Mouse (Mus musculus) layer of hippocampus, adult 18-20 months (tissue): ENCODE measurements around the gene E2f6. TPM values are rescaled to one million over a fixed set of nuclear protein-coding genes. Genes with fewer than 3 reads are reported as not detected.

Experiments used
- DNase-seq, 2 experiments: peaks; one replicate each; pipeline ENCODE4 v3.0.0; 2022; ENCODE audit warnings: low spot score in 2 of 2
- total RNA-seq, 2 experiments: library from RNA; stranded (reverse); gene quantifications; 2 replicates each; pipeline ENCODE4 v1.2.3; 2021

E2f6 gene
- total RNA-seq, 2 experiments from 2014 or later: 35.2 to 37.1 TPM

DNA sequence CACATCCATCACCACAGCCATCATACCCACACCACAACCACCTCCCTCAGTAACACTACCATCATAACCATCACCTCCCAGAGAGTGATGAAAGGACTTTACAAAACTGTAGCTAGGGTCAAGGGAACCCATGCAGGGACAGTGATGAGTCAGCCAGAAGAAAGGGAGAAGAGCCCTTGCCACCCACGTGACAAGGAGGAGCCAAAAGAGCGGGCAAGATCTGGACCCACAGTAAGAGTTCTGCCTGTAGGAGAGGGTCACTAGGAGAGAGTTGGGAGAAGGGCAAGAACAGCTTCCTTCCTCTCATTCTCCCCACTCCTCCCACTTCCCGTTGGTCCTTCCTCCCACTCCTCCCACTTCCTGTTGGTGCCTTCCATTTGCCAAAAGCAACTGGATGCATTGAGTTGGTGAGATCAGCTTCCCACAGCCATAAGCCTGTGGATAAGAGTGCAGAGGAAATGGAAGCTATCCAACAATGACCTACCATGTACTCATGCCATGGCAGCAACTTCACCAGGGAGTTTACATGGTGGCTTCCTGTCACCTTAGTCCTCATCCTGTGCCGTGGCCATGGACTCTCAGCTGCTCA, 36.5 kb downstream of the E2f6 start:
- DNase-seq: no peak

DNA sequence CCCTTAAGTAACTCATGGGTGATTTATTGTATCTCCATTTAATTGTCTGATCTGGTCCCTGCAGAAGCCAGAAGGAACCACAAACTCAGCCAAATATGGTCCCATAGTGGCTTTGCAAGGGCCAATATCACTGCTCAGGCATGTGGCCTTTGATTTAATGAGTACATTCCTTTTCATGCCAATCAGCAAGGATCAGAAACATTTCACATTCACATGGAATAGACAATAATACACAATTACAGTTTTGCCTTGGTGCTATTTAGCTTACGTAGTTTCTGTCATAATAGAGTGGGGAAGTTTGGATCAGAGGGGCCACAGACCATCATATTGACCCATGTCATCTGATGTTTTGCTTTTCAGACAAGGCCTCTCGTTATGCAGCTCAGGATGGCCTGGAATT, 37.7 kb downstream of the E2f6 start:
- DNase-seq: no peak

DNA sequence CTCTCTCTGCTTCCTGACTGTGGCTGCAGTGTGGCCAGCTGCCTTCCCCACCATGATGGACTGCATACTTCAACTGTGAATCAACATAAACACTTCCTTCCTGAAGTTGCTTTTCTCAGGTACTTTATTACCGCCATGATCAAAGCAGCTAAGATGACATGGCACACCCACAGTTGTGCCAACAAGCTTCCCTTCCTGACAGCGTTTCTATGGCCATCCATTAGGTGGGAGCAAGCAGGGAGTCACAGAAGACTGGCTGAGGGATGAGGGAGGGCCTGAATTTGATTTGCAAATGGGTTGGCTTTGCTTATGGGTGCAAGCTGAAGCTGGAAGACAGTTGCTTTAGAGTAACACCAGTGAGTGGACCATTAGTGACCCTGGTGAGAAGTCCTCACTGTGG, 39.1 kb downstream of the E2f6 start:
- DNase-seq: no peak

GRCm38 (mm10) chr12:16850431-16851375, 39.9 kb downstream of the E2f6 start:
- DNase-seq: peak; percentile 75 to 86

GRCm38 (mm10) chr12:16853431-16854165, 42.8 kb downstream of the E2f6 start:
- DNase-seq: peak in 1 of 2 experiments; percentile 38

DNA sequence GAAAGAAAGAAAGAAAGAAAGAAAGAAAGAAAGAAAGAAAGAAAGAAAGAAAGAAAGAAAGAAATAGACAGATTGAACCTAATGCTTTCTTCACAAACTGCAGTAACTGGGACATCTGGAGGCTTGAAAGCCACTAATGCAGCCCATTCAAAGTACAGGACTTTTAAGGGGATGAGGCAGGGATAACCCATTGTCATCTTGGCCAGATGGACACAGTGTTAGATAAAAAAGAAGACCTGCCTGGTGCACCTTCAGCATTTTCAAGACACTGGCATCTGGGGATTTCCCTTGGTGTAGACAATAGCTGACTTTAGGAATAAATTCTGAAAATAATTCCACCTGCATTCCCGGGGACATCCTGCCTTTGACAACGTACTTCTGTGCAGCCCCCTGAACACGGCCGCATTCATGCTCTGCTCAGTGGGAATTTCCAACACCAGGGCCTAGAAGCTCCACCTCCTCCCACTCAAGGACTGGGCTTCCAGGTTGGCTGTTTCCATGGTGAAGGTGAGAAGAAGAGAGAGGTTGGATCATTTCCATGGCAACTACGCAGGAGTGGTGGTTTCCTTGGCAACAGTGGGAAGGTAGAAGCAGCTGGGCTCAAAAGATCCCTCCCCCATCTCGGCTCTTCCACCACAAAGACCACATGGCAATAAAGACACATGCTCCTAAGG, 45.0 kb downstream of the E2f6 start:
- peak; percentile 80 to 88 for DNase-seq

DNA sequence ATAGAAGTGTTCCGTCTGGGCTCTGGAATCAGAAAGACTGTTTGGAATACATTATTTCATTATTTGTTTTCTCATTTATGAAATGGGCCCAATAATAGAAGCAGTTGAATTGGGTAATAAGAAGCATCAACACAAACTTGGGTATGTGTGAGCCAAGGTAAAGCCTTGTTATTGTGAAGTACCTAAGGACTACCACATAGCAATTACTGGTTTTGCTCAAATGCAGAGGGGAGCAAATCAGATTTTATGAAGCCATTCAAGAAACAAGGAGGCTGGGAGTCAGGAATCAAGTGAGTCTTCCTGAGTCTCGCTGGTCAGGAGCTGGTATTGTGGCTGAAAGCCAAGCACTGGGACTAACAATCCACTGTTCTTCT, 45.5 kb downstream of the E2f6 start:
- DNase-seq: no peak

DNA sequence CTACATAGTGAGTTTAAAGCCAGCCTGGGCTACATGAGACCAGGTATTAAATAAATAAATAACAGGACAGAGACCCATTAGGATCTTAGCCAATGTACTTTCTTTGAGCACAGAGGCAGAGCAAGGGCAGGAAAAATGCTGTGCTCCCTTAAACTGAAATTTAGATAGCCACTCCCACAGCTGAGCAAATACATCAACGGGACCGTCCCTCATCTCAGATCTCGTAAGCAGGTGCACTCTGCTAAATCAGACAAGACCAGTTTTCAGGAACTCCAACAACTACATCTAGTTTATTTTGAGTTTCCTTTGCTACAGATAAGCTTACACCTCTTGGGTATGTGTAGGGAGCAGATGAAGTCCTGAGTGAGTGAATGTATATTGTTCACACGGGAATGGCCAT, 47.3 kb downstream of the E2f6 start:
- no peak for DNase-seq

DNA sequence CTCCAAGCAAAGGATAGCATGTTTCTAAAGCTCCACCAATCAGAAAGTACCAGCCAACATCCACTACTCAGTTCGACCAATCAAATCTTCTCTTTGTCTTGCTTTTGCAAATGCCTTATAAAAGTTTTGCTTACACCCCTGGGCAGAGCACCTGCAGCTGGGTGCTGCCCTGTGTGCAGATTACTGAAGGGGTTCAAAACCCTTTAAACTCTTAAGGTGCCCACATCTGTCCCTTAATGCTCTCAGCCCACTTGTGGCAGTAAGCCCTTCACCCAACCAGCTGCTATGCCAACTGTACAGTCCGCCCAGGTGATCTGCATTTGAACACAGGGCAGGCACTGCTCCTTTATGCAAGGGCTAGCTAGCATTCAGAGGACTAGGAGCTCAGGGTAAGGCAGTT, 49.0 kb downstream of the E2f6 start:
- DNase-seq: no peak

DNA sequence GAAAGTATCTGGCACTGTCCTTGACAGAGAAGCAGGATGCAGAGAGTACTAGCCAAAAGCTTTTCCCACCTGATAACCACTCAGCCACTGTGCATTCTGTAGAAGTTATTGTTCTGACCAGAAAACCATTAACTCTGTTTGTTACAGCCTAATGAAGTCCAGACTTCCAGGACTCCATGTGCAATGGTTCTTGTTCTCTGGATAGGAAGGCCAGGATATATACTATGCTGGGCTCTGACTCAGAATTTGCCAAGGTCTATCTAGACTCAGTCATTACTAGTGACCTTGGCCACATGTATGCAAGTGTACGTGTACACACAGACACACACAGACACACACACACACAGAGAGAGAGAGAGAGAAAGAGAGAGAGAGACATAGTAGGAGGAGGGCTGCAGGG, 49.8 kb downstream of the E2f6 start:
- no peak for DNase-seq

DNA sequence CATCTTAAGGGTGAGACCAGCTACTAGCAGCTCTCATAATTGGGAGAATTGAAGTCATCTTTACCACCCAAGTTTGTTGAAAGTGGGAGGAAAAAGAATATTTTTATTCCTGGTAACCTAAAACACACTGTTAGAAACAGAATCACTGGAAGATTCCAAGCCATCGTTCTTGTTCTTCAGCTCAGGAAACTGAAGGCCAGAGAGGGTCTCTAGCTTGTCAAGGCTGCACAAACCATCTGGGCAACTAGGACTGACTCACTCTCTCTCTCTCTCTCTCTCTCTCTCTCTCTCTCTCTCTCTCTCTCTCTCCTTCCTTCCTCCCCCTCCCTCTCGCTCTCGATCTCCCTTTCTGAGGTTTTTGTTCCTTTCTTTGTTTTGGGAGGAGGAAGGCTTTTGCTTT, 50.2 kb downstream of the E2f6 start:
- no peak for DNase-seq

DNA sequence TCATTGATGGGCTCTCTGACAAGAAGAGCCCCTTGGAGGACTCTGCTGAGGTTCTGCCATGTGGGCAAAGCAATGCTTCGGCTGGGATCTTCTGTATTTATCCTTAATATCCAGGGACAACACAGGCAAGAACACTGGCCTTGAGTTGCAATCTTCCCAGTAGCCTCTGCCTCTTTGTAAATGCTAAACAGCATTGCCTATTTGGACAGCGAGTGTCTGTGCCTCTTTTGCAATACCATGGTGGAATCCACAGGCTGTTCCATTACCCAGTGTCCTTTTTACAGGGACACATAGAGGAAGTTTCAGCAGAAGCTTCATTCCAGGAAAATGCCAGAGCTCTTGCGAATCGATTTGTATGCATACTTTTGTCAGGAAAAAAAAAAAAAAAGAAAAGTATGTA, 53.7 kb downstream of the E2f6 start:
- DNase-seq: no peak

DNA sequence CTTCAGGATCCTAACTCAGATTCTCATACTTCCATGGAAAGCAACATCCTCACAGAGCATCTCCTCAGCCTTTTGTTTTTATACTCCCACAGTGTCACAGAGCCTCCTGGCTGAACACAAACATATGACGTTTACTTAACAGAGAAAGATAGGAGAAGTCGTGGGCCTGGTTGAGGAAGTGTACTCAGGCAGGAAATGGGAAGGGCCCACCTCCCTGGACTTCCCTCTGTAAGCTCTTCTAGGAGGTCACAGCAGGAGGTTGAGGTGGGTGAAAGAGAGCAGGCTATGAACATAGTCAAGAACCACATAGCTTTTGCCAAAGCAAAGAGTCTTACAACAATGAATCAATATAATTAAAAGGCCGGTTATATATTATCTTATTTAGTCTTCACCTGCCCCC, 55.1 kb downstream of the E2f6 start:
- no peak for DNase-seq

DNA sequence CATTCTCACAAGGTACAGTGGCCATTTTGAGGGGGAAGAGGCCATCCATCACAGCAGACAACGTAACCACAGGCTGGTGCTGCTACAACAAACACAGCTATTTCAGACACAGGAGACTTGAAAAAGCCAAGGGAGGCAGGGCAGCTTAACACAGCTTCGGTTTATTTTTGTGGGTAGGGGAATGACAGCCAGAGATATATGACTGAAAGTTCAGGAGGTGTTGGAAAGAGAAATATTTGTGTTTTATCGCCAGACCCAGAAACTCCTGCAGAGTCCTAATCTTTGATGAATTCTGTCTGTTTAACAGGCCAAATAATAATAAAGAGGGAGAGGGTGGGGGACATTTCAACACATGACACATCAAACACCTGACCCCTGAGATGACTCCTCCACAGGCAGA, 55.7 kb downstream of the E2f6 start:
- DNase-seq: no peak

GRCm38 (mm10) chr12:16867306-16867705, 56.5 kb downstream of the E2f6 start:
- no peak for DNase-seq

DNA sequence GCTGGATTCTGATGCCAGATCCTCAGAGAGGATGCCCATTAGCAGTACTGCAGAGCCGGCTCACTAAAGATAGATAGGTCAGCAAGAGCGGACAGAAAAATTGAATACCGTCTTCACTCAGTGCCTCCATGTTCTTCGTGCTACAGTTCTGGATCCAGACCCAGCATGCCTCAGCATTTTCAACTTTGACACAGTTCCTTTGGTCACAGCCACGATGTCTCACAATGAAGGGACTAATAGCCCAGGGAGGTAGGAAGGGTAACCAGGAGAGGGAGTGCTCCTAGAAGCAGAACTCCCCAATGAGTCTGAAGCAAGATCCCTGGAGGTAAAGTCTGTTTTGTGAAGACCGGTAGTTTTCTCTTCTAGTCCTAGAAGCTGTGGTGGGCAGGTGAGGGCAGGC, 57.9 kb downstream of the E2f6 start:
- DNase-seq: no peak

DNA sequence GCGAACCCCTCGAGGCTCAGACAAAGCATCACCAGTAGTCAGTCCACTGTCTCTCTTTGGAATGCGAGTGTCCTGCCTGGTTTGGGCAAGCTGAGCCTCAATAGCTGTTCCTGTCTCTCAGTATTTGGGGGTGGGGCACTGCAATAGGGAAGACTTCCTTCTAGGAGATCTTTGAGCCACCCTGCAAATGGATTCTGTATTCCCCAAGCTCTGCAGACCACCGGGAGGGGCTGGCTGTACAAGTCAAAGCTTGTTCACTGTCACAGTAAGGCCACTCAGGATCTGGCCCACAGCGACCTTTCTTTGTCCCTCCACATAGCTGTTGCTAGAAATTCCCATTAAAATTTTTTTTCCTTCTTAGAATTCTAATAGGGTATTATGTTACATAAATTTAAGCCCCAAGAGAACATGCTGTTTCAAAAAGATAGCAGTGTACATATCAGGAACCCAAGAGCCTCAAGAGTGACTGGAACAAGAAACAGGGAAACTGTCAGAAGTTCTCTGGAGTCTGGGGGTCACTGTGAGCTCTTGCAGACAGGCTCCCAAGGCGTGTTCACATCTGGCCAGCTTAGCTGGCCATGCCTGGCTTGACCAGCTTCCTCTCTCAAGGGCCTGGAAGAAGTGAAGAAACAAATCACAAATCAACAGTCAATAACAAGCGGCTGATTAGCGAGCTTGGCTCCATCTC, 58.5 kb downstream of the E2f6 start:
- DNase-seq: no peak

- no peak for DNase-seq
Measured at GRCm38 (mm10) chr12:16869870-16870404, 59.2 kb downstream of the E2f6 start.

- no peak for DNase-seq
Measured at GRCm38 (mm10) chr12:16870405-16871068, 59.8 kb downstream of the E2f6 start.

DNA sequence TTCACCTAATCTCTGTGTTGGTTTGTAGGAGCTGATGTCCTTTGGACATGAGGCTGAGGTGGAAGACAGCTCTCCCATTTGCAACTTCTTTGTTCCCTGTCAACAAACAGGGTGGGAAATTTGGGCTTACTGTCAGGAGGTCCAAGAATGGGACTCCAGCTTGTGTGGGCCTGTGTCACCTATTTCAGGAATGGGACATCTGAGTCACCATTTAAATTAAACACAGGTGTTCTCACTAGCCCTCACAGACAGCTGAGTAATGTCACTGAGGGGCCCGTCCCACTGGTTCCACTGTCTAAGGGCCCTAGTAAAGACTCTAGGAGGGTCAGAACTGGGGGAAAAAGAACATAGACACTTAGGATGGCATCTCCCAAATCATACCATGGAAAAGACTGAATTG, 61.2 kb downstream of the E2f6 start:
- DNase-seq: no peak
